Mouse (Mus musculus) spleen, adult 18-20 months (tissue): Measurements from ENCODE around the gene Kcnk5.
A peak's percentile ranks its signal among the peaks of the same experiment; 100 is the strongest.

Experiments
- DNase-seq, 2 experiments: peaks; one replicate each; pipeline ENCODE4 v3.0.0; 2022; ENCODE audit warnings: mixed read lengths in 2 of 2

The Kcnk5 gene

DNA sequence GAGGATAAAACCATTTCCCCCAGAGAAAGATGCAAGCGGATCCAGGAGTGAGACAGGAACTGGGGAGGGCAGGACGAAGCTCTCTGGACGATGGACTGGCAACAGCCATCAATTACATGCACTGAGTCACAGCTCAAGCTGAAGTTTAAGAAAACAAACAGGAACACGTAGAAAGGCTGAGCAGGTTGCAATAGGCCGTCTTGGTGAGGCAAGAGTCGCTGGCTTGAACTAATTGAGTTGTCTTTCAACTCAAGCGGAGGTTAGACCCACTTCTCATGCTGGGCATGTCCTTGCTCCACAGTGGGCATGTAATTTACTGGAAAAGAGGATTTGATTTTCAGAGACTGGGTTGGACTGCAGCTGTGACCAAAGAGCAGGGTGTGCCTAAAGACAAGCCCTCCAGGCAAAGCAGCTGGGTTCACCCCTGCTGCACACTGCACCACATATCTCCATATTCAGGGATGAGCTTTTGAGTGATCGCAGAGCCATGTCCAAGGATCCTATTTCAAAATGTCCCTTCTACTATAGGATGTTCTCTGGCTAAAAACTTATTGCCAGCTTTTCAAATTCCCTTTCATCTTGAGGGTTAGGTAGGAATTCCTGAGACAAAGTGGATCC lies 19.6 kb upstream of the Kcnk5 start:
- no peak for DNase-seq

DNA sequence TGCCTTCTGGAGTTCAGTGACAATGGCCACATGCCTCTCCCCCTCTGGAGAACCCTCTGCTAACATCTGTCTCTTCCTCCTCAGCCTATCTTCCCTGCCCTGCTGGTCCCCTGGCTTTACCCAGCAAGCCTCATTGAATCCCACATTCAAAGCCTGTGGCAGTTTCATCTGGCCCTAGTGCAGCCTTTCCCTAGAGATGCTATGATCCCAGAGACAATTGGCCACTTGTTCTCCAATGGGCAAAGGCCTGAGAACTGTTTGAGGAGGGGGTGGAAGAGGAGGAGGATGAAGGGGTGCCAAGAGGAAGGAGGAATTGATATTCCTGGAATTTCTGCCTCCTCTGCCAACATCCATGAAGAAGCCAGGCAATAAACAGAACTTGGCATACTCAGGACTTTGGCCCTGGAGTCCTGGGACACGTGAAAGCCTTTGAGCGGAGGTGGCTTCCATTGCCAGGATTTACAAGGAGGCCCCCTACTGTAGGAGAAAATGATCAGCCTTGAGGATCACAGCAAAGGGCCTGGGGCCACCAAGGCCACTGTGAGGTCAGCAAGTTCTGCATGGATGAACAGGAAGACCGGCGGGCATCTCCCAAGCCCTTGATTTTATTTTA lies 11.6 kb upstream of the Kcnk5 start:
- no peak for DNase-seq

DNA sequence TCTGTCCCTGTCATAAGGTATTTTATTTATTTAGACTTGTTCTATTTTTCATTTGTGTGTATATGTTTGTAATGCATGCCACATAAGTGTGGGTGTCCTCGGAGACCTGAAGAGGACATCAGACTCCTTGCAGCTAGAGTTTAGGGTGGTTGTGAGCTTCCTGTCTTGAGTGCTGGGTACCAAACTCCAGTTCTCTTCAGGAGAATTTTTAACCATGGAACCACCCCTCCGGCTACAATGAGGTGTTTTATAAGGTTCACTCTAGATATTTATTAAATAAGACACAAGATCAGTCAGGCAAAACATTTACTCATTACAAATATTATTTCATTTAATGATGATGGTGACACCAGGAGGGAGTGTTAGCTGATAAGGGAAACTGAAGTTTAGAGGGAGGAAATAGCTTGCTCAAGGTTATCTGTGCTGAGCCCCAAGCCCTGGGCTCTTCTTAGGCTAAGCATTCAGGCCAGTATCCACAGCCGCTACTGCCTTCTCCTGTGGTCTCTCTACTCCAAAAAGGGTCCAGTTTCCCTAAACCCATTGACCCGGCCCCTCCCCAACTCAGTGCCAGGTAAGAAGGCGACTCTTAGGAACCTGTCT lies 9.6 kb upstream of the Kcnk5 start:
- no peak for DNase-seq

DNA sequence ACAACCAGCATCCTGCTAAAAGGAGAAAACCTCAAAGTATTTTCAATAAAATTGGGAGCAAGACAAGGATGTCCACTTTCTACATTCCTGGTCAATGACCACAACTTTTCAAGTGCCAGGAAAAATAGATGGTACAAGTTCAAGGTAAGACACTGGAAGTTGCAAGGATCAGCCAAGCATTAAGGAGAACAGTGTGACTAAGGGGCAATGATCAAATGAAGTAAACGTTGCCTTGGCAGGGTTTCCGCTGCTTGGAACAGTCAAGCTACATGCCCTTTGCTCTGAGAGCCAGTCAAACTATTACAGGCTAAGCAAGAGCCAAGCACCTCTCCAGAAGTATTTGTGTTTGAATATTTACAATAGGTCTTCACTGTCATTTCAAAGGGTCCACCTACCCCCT lies 8.1 kb upstream of the Kcnk5 start:
- DNase-seq, result no peak

DNA sequence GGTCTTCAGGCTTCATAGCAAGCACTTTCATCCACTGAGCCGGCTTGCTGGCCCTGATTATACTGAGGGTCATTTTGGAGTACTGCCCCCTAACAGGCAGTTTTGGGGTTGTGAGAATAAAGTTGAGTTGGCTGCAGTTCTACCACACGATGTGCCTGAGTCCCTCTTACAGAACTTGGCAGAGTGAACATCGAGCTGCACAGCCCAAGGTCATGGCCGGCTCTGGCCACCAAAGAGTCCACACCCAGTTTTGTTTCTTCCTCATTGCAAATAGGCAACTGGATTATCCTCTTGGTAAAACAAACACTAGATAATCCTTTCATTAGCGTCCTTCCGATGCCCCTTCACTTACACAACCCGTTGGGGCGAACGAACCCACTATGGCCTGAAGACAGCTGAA lies 3.8 kb upstream of the Kcnk5 start:
- DNase-seq, result no peak

DNA sequence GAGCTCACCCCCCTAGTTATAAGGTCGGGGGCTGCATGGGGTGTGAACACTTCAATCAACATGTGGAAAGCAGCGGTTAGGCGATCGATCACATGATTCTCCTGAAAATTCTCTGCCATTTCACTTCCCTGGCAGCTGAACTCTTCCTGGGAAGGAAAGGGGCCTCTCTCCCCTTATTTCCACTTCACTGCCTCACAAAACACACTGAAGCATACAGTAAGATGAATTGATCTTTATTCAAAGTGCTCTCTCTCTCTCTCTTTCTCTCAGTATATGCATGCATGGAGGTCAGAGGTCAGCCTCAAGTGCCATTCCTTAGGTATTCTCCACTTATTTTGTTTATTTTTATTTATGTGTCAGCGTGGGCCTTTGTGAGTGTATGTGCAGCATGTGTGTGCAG lies 2.1 kb upstream of the Kcnk5 start:
- DNase-seq, result no peak

DNA sequence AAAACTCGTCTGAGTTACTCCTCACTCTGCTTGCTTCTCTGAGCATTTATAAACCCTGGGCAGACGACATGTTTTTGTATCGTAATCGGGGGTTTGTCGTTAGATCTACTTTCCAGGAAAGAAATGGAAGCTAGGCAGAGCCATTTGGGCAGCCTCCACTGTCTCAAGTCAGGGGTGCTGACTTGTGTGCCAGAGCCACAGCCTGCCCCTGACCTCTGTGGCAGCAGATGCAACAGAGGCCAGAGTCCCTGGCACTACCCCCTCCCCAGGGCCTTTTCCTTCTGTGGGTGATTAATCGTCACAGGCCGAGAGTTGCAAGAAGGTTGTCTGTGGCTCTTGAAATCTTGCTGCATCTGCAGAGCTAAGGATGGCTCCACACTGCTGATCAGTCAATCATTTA lies 987 bp upstream of the Kcnk5 start:
- no peak for DNase-seq

DNA sequence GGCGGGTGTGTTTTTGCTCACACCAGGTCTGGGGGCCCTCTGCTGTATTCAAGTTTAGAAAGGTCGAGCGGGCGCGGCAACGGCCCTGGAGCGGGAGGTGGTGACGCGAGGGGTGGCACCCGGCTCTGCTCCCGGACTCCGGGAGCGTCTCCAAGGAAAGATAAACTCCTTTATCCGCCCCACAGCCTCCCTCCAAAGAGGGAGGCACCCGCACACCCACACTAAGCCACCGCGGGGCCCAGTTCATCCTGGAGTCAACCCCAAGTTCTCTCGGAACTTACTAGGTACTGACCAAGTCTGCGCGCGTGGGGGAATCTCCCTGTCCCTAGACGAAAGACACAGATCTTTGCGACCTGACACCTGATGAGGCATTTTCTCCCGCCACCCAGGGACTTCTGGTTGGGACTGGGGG lies 852 bp downstream of the Kcnk5 start:
- peak; percentile 24 to 32 for DNase-seq

DNA sequence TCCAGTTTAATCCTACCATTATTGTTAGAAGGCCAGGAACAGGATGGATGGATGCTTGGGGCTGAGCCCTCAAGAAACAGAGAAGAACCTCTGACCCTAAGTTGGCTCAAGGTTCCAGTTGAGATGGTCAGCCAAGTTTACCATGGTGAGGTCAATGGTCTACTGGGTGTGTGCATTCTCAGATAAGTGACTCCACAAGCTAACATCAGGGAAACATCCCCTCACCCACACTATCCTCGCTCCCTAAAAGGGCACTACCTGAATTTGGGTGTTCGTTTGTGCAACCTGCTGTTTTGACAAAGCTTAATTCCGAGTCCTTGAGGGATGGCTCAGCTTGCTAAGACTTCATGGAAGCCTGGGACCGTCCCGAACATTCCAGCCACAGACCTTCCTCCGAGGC lies 1.3 kb downstream of the Kcnk5 start:
- DNase-seq, result no peak

DNA sequence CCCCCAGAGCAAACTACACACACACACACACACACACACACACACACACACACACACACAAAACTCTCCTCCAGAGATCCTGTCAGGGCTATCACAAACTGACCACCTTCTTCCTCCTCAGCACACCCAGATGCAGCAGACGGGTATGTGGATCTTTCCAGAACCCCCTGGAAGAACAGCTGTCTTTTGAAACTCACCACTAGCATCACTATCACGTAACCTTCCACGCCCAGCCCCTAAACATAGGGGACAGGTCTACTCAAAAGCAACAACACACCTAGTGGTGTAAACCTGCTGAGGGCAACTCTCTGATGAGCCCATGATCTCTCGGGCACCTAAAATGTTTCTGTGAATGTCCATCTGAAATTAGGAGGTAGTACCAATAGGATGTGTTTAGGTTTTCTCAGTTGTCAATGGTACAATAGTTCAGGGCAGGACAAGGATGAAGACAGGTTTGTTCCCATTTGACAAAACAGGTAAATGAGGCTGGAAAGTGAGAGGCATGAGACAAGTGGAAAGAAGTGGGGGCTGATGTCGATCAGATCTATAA lies 1.8 kb downstream of the Kcnk5 start:
- no peak for DNase-seq

DNA sequence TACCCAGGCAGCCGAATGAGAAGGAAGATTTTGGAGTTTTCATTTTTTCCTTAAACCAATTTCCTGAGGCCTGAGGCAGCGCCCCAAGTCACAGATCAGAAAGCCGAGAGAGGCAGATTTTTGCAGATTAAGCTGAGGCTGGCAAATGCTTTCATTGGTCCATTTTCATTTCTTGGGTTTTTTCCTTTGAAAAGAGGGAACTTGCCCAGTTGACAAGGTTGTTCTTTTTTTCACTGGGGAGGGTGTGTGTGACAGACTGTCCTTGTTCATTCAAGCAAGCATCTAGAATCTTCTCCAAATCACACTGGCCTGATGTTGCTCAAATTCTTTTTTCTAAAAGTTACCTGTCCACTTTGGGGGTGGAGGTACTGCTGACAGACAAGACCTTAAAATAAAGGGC lies 2.5 kb downstream of the Kcnk5 start:
- DNase-seq, result no peak

DNA sequence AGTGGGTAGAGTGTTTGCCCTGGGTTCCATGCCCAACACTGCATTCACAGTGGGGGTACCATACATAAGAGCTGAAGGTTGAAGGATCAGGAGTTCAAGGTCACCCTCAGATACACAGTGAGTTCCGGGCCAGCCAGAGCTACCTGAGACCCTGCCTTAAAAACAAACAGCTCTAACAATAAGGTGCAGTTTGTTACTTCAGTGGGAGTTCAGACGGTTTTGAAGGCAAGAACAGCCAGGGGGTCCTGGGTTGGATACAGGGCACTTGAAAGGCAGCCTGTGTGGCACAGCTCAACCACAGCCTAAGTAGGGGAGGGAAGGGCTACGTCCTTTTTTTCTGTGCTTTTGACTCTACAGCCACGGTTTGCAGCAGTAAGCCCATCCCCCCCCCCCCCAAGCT lies 3.0 kb downstream of the Kcnk5 start:
- no peak for DNase-seq

DNA sequence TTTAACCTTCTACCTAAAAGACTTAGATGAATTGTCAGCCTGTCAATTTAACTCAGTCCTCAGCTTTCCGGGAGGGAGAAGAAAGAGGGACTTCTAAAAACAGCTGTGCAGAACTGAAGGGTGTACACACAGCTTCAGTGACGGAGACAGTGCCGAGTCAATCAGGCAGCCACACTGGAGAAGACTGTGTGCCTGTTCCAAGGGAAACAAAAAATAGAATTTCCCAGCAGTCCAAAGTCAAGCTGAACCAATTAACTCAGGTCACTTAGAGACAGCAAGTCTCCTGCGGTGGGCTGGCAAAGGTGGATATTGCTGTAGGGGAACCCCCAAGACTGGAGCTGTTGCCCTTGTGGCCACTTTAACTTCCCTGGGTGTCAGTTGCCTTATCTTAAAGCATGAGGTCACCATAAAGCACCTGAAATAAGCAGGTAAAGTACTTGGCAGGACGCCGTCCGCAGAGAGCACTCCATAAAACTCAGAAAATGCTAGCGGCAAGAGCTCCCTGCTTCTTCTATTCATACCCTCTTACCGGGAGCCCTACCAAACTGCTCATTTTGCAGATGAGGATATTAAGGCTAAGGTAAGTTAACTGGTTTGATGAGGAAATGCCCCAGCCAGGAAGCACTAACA lies 4.0 kb downstream of the Kcnk5 start:
- no peak for DNase-seq

DNA sequence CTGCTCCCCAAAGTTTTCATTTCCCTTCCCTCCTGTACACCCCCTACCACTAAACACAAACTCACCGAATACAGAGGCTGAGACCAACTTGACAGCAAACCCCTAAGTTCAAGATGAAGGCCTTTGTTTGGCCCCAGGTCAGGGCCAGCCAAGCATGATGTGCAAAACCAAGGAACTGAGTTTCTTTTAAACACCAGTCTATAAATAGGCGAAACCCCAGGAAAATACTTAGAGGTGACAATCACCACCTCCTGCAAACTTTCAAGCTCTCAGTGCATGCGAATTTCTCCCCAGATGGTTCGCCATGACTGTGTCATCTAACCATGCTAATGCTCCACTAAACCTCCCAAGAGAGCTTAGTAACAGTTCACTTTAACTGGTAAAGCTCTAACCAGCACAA lies 5.9 kb downstream of the Kcnk5 start:
- DNase-seq, result no peak

DNA sequence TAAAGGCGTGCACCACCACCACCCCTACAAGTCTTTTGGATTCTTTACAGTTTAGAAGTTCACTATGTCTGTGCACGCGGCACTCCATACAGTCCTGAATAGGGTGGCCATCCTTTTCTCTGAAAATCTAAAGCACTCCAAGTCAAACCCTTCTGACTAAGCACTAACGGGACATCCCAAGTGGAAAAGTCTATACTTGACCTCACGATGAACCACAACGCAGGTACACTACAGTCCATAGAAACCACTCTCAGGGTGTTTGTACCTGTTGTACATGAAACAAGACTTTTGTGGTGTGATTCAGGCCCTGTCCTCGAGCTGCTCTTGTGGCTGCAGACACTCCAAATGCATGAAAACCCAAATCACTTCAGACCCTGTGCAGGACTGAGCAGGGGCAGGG lies 6.5 kb downstream of the Kcnk5 start:
- no peak for DNase-seq

DNA sequence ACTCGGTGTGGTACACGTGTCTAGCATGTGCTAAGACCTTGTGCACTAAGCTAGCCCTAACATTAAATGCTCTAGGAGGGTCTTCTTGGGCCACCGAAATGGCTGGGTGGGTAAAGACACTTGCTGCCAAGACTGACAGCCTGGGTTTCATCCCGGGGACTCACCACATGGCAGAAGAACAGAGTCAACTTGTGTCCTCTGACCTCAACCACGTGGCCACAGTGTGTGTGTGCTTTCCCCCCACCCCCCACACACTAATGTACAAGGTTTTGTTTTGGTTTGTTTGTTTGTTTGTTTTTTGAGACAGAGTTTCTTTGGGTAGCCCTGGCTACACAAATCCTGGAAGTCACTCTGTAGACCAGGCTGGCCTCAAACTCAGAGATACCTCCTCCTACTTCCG lies 6.9 kb downstream of the Kcnk5 start:
- no peak for DNase-seq

DNA sequence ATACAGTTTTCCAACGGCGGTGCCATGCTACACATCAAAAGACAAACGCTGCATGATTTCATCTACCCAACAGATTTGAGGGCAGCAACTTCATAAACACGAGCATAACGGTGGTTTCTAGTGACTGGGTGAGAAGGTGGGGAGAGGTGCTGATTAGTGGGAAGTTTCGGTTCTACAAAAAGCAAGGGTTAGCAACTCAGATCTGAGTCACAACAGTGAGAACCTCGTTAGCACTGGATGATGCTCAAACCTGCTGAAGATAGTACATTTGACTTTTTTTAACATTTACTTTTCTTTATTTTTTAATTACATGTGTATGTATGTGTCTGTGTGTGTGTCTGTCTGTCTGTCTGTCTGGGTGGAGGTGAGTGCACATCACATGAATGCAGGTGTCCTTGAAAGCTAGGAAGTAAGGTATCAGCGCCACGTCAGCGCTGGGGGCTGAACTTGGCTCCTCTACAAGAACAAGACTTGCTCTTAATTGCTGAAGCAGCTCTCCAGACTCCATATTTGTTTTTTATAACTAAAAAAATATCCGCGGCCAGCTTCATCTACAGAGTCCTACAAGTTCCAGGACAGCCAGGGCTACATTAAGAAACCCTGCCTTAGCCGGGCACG lies 7.6 kb downstream of the Kcnk5 start:
- DNase-seq, result no peak

DNA sequence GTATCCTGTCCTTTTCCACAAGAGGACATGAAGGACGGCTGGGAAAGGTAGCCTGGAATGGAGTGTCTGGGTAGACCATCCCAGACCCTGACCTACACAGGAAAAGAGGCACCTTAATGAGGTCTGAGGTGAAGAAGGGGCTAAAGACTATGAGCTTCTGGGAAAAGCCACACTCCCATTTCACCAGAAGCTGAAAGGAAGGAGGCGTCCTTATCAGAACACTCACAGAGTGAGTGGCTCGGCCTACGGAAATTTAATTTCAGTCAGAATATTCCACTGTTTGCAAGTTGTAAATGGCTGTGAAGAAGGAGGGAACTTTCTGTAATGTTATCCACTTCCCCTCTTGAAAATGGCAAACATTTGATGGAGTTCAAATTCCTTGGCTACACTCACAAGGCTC lies 8.7 kb downstream of the Kcnk5 start:
- no peak for DNase-seq

DNA sequence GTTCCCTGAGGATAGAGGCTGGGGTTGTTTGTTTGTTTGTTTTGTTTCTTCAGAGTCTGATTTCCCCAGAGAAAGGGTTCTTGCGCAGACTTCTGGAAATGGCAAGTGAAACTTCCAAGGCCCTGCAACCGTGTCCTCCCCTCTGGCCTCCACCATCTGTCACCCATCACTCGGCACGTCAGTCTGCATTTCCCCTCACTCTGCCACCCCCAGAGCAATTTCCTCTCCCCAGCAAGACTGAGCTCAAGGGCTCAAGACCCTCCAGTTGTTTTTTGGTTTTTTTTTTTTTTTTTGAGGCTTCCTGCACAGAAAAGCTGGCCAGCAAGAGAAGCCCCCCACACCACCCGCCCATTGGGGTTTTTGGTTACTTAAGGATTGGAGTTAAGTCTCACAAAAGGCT lies 9.1 kb downstream of the Kcnk5 start:
- no peak for DNase-seq

DNA sequence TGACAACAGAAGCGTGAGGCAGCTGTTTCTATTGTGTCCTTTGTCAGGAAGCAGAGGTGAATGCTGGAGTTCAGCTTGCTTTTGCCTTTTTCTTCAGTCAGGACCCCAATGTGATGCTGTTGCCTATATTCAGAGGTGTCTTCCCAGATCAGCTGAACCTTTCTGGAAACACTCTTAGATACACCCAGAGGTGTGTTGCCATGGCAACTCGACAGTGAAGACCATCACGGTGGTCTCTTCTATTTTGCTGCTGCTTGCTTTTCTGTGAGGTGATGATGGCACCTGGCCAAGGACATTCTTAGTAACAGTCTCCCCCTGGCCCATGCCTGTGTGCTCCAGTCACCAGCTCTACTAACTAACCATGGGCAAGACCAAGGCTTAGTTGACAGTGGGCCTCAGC lies 9.8 kb downstream of the Kcnk5 start:
- no peak for DNase-seq

DNA sequence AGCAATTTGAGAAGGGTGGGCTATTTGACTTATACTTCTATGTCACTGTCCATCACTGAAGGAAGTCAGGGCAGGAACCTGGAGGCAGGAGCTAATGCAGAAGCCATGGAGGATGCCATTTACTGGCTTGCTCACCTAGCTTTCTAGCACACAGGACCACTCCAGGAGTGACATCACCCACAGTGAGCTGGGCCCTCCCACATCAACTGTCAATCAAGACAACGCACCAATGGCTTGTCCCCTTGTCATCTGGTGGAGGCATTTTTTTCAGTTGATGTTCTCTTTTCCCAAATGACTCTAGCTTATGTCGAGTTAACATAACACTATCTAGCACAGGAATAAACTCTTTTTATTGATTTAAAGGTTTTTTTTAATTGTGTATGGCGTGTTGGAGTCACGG lies 12.4 kb downstream of the Kcnk5 start:
- no peak for DNase-seq

DNA sequence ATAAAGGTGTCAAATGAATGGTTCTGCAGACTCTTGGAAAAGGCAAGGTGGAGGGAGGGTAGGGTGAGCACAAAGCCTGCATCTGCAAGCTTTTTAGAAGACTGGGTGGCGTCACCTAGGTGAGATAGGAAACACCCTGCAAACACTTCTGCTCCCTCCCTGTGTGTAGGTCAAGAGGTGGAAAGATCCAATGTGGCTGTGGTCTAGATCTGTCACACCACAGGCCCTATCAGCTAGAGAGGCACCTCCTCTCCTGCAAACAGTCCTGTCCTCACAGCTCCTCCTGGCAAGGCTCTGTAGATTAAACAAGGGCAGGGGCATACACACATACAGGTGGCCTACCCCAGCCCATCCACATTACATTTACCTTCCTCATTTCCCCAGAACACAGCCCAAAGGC lies 13.1 kb downstream of the Kcnk5 start:
- no peak for DNase-seq

DNA sequence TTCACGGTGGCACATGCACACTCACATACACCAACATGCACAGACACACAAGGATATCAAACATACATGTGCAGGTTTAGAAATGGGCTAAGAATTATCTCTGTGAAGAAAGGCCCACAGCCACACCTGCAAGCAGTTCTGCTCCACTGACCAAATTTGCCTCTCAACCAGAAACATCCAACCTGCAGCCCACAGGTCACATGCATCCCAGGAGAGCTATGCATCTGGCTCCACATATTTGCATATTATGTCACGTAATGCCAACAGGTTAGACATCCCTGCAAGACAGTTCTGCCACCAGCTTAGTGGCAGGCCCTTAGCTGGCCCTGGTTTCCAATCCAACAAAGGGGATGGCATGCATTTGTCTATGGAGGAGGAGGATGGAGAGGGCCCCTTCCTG lies 13.6 kb downstream of the Kcnk5 start:
- DNase-seq, result peak; percentile 25 to 42

DNA sequence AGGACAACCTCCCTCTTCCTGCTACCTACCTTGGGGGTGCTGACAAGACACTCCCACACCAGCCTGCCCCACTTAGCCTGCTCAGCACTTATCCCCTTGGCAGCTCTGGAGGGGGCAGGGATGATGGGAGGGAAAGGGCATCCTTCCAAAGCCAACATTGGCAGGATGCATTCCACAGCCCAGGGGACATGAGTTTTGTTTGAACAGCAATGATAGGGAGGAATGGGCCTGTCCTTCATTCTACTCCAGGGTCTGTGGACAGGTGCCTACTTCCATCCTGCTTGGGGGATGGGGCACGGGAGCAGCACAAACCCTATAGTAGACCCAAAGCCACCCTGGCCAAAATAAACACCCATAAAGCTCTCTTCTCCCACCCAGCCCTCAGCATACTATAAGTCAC lies 16.2 kb downstream of the Kcnk5 start:
- no peak for DNase-seq
